Mouse (Mus musculus): ENCODE measurements at regions not wholly inside any gene's neighbourhood (a gene's known extent, or its start where the extent isn't known, plus 50 kb on each side); places are given as distances from the start of the nearest gene placed in this dataset.
"Not testable (repeated sequence)": the region's sequence is repeated elsewhere in the genome, so short reads cannot be mapped to it uniquely, and the experiment has no call there.

- H3K4me1 ChIP-seq (ENCODE audit: control insufficient read depth, insufficient read depth, low read length); H3K27me3 ChIP-seq (ENCODE audit: control insufficient read depth, insufficient read depth, low read length); ATAC-seq (ENCODE audit: insufficient number of reproducible peaks, insufficient read depth, low FRiP score, low read depth); H3K9ac ChIP-seq (replicated peaks; ENCODE audit: low read depth, low read length); H3K36me3 ChIP-seq (ENCODE audit: control insufficient read depth, insufficient read depth, low read length); H3K27ac ChIP-seq (ENCODE audit: low read length); H3K4me2 ChIP-seq (replicated peaks; ENCODE audit: low read depth, low read length); H3K9me3 ChIP-seq (ENCODE audit: control insufficient read depth, low read depth, low read length); H3K4me3 ChIP-seq (ENCODE audit: low read depth, low read length): not testable (repeated sequence)
- 14% methylated on average over 5 of the region's 7 CpGs for WGBS
Measured at GRCm38 (mm10) chrX:135112109-135112508, 65.3 kb downstream of the Gm15023 start.

DNA sequence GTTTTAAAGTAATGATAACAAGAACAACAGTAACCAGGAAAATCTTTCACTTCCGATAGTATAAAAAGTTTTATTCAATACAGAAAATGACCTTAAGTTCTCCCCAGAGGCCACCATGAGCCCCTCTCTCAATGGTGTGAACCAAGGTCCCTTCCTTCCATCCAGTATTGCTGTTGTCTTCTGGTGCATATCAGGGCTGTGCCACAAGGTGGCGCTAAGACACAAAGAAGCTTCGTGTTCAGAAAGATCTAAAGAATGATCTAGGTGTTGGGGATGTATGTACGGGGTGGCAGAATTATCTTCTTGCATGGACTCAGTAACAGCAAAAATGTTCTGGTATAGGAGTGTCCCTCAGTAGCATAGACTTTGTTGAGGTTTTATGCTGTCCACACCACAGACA lies 66.6 kb downstream of the Gm15023 start:
- not testable (repeated sequence) for H3K36me3 ChIP-seq (ENCODE audit: control insufficient read depth, insufficient read depth, low read length); H3K4me1 ChIP-seq (ENCODE audit: control insufficient read depth, insufficient read depth, low read length); ATAC-seq (ENCODE audit: insufficient number of reproducible peaks, insufficient read depth, low FRiP score, low read depth); H3K4me3 ChIP-seq (ENCODE audit: low read depth, low read length); H3K27ac ChIP-seq (ENCODE audit: low read length); H3K9ac ChIP-seq (replicated peaks; ENCODE audit: low read depth, low read length); H3K27me3 ChIP-seq (ENCODE audit: control insufficient read depth, insufficient read depth, low read length); H3K4me2 ChIP-seq (replicated peaks; ENCODE audit: low read depth, low read length); H3K9me3 ChIP-seq (ENCODE audit: control insufficient read depth, low read depth, low read length)
- WGBS: 24% methylated on average over 4 of the region's 4 CpGs

DNA sequence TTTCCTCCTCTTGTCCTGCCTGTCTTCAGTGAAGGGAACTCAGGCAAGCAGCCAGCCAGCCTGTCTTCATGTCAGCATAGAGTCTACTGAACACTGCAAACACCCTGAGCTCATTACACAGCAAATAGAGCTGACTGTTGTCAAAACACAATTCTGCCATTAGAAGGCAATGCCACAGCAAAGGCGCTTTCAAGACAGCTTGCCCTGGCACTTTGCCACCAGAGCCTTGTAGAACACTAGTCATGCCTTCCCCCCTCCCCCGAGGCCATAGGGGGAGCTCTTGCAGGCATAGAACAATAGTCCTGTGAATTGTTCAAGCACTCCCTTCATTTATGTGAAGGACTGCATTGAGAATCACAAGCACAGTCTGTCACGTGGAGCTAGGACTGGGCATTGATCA lies 75.8 kb downstream of the Gm15023 start:
- Histone ChIP-seq H3K4me1 (ENCODE audit: control insufficient read depth, insufficient read depth, low read length) (no peaks in the 10 kb centered on the region), H3K4me2 (replicated peaks; ENCODE audit: low read depth, low read length) (no peak overlapping the region), H3K27me3 (ENCODE audit: control insufficient read depth, insufficient read depth, low read length) (no peaks in the 10 kb centered on the region), H3K27ac (ENCODE audit: low read length) (no peak overlapping the region), H3K9ac (replicated peaks; ENCODE audit: low read depth, low read length) (no peak overlapping the region), H3K36me3 (ENCODE audit: control insufficient read depth, insufficient read depth, low read length) (no peaks in the 10 kb centered on the region), H3K9me3 (ENCODE audit: control insufficient read depth, low read depth, low read length) (no peaks in the 10 kb centered on the region), H3K4me3 (ENCODE audit: low read depth, low read length) (no peak overlapping the region)
- ATAC-seq (ENCODE audit: insufficient number of reproducible peaks, insufficient read depth, low FRiP score, low read depth): no peak
- 68% methylated on average over 3 of the region's 3 CpGs for WGBS

DNA sequence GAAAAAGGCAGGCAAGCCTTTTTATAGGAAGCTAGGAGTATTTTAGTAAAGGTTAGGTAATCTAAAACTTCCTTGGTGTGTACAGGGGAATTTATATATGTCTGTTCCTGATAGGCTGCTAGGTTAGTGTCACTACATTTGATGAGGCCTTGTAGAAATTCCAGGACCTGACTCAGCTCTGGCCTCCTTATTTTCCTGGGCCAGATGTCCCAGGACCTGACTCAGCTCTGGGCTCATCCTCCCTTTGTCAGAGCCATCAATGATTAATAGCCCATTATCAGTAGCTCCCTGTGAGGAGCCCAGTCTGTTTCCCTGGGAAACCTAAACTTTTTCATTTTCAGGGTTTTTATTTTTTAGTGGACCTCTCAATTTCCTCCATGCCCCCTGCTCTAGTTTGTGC lies 79.3 kb downstream of the Gm15023 start:
- H3K4me1 ChIP-seq (ENCODE audit: control insufficient read depth, insufficient read depth, low read length): no peaks in the 10 kb centered on the region
- H3K27ac ChIP-seq (ENCODE audit: low read length): no peak overlapping the region
- no peak overlapping the region for H3K4me3 ChIP-seq (ENCODE audit: low read depth, low read length)
- no peaks in the 10 kb centered on the region for H3K36me3 ChIP-seq (ENCODE audit: control insufficient read depth, insufficient read depth, low read length)
- no peak overlapping the region for H3K9ac ChIP-seq (replicated peaks; ENCODE audit: low read depth, low read length)
- no peaks in the 10 kb centered on the region for H3K27me3 ChIP-seq (ENCODE audit: control insufficient read depth, insufficient read depth, low read length)
- ATAC-seq (ENCODE audit: insufficient number of reproducible peaks, insufficient read depth, low FRiP score, low read depth): no peak
- no peaks in the 10 kb centered on the region for H3K9me3 ChIP-seq (ENCODE audit: control insufficient read depth, low read depth, low read length)
- H3K4me2 ChIP-seq (replicated peaks; ENCODE audit: low read depth, low read length): no peak overlapping the region

DNA sequence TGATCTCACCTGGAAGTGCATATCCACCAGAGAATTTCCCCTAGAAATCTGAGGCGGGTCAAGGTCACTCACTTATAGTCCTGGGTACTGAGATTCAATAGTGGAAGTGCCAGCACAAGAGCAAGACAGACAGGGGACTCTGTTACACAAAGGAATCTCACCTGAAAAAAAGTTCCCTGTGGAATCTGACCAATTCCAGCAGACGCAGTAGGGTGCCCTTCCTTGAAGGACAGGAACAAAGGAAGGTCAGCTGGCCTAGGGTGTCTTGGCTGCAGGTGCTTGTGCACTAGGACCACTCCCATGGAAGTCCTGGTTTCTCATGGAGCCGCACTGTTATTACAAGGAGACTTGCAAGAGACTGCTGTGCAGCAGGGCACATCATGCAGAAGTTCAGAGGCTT lies 81.2 kb downstream of the Gm15023 start:
- ATAC-seq (ENCODE audit: insufficient number of reproducible peaks, insufficient read depth, low FRiP score, low read depth): no peak
- Histone ChIP-seq H3K36me3 (ENCODE audit: control insufficient read depth, insufficient read depth, low read length) (no peaks in the 10 kb centered on the region), H3K9ac (replicated peaks; ENCODE audit: low read depth, low read length) (no peak overlapping the region), H3K4me1 (ENCODE audit: control insufficient read depth, insufficient read depth, low read length) (no peaks in the 10 kb centered on the region), H3K4me3 (ENCODE audit: low read depth, low read length) (no peak overlapping the region), H3K27me3 (ENCODE audit: control insufficient read depth, insufficient read depth, low read length) (no peaks in the 10 kb centered on the region), H3K27ac (ENCODE audit: low read length) (no peak overlapping the region), H3K4me2 (replicated peaks; ENCODE audit: low read depth, low read length) (no peak overlapping the region), H3K9me3 (ENCODE audit: control insufficient read depth, low read depth, low read length) (no peaks in the 10 kb centered on the region)
- WGBS: 61% methylated on average over 3 of the region's 3 CpGs

DNA sequence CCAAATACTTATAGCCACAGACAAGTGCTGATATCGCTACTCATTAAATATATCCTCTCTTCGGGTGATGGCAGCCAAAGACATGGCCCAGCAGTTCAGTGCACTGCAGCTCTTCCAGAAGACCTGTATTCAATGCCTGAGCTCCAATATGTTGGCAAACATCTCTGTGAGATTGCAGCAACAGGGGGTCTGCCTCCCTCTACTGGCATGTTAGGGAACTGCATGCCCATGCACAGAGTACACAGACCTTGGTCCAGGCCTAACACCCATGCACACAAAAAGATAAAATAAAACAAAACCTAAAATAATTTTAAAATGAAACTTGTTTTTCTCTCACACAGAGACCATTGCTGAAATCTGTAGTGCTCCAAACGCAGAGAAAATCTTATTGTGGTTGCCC lies 82.1 kb upstream of the Zmat1 start:
- not testable (repeated sequence) for H3K36me3 ChIP-seq (ENCODE audit: control insufficient read depth, insufficient read depth, low read length); H3K27me3 ChIP-seq (ENCODE audit: control insufficient read depth, insufficient read depth, low read length); H3K4me1 ChIP-seq (ENCODE audit: control insufficient read depth, insufficient read depth, low read length); H3K4me2 ChIP-seq (replicated peaks; ENCODE audit: low read depth, low read length); H3K9ac ChIP-seq (replicated peaks; ENCODE audit: low read depth, low read length); H3K27ac ChIP-seq (ENCODE audit: low read length); H3K4me3 ChIP-seq (ENCODE audit: low read depth, low read length); H3K9me3 ChIP-seq (ENCODE audit: control insufficient read depth, low read depth, low read length)
- 17% methylated on average over 1 of the region's 3 CpGs for WGBS
- peak; percentile 42; the same call in 1 of the 2 replicates for ATAC-seq (ENCODE audit: insufficient number of reproducible peaks, insufficient read depth, low FRiP score, low read depth)

DNA sequence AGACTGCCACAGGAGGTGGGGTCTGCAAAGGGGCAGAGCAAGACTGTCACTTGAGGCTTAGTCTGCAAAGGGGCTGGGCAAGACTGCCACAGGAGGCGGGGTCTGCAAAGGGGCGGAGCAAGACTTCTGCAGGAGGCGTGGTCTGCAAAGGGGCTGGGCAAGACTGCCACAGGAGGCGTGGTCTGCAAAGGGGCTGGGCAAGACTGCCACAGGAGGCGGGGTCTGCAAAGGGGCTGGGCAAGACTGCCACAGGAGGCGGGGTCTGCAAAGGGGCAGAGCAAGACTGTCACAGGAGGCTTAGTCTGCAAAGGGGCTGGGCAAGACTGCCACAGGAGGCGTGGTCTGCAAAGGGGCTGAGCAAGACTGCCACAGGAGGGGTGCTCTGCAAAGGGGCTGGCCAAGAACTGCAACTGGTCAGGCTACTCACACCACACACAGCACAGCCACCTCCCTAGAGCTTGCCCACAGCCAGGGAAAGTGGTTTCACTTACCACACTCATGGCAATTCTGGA lies 78.1 kb upstream of the Zmat1 start:
- not testable (repeated sequence) for ATAC-seq (ENCODE audit: insufficient number of reproducible peaks, insufficient read depth, low FRiP score, low read depth)

DNA sequence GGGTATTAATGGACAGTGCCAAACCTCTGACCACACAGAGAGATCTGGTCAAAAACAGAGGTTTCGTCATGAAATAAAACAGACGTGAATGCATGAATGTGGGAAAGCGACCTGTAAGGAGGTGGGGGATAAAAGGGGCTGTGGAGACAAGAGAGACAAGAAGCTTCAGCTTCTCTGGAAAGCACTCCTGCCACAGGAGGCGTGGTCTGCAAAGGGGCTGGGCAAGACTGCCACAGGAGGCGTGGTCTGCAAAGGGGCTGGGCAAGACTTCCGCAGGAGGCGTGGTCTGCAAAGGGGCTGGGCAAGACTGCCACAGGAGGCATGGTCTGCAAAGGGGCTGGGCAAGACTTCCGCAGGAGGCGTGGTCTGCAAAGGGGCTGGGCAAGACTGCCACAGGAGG lies 77.6 kb upstream of the Zmat1 start:
- H3K9ac ChIP-seq (replicated peaks; ENCODE audit: low read depth, low read length); H3K27ac ChIP-seq (ENCODE audit: low read length); ATAC-seq (ENCODE audit: insufficient number of reproducible peaks, insufficient read depth, low FRiP score, low read depth); H3K27me3 ChIP-seq (ENCODE audit: control insufficient read depth, insufficient read depth, low read length); H3K36me3 ChIP-seq (ENCODE audit: control insufficient read depth, insufficient read depth, low read length); H3K4me2 ChIP-seq (replicated peaks; ENCODE audit: low read depth, low read length); H3K4me3 ChIP-seq (ENCODE audit: low read depth, low read length); H3K4me1 ChIP-seq (ENCODE audit: control insufficient read depth, insufficient read depth, low read length); H3K9me3 ChIP-seq (ENCODE audit: control insufficient read depth, low read depth, low read length): not testable (repeated sequence)
- WGBS: 42% methylated on average over 6 of the region's 9 CpGs

More for the DNA sequence above, 78.1 kb upstream of the Zmat1 start:
- H3K9ac ChIP-seq (replicated peaks; ENCODE audit: low read depth, low read length); H3K36me3 ChIP-seq (ENCODE audit: control insufficient read depth, insufficient read depth, low read length); H3K27ac ChIP-seq (ENCODE audit: low read length); H3K27me3 ChIP-seq (ENCODE audit: control insufficient read depth, insufficient read depth, low read length); H3K4me1 ChIP-seq (ENCODE audit: control insufficient read depth, insufficient read depth, low read length); H3K9me3 ChIP-seq (ENCODE audit: control insufficient read depth, low read depth, low read length); H3K4me3 ChIP-seq (ENCODE audit: low read depth, low read length); H3K4me2 ChIP-seq (replicated peaks; ENCODE audit: low read depth, low read length): not testable (repeated sequence)
- 25% methylated on average over 7 of the region's 7 CpGs for WGBS

GRCm38 (mm10) chrX:135085770-135086553 lies 77.0 kb upstream of the Zmat1 start:
- WGBS: 77% methylated on average over 14 of the region's 14 CpGs
- not testable (repeated sequence) for H3K4me1 ChIP-seq (ENCODE audit: control insufficient read depth, insufficient read depth, low read length); H3K27ac ChIP-seq (ENCODE audit: low read length); H3K9ac ChIP-seq (replicated peaks; ENCODE audit: low read depth, low read length); H3K4me2 ChIP-seq (replicated peaks; ENCODE audit: low read depth, low read length); H3K9me3 ChIP-seq (ENCODE audit: control insufficient read depth, low read depth, low read length); ATAC-seq (ENCODE audit: insufficient number of reproducible peaks, insufficient read depth, low FRiP score, low read depth); H3K27me3 ChIP-seq (ENCODE audit: control insufficient read depth, insufficient read depth, low read length); H3K36me3 ChIP-seq (ENCODE audit: control insufficient read depth, insufficient read depth, low read length); H3K4me3 ChIP-seq (ENCODE audit: low read depth, low read length)

Measured in stomach, embryonic 14.5 days (tissue).